Mouse (Mus musculus): ENCODE data around the gene Adck1.
"Not testable (repeated sequence)": the region's sequence is repeated elsewhere in the genome, so short reads cannot be mapped to it uniquely, and the experiment has no call there.

Gene Adck1

GRCm38 (mm10) chr12:88426926-88427325, 66.6 kb downstream of the Adck1 start:
- DNase-seq (ENCODE audit: low spot score in 2 of 2): no peak

GRCm38 (mm10) chr12:88428735-88429134, 68.4 kb downstream of the Adck1 start:
- DNase-seq (ENCODE audit: low spot score in 2 of 2): no peak

GRCm38 (mm10) chr12:88432277-88432676, 71.9 kb downstream of the Adck1 start:
- no peak for DNase-seq (ENCODE audit: low spot score in 2 of 2)

- no peak for DNase-seq (ENCODE audit: low spot score in 2 of 2)
Observed at GRCm38 (mm10) chr12:88433171-88433570, 72.8 kb downstream of the Adck1 start.

- no peak for DNase-seq (ENCODE audit: low spot score in 2 of 2)
Observed at GRCm38 (mm10) chr12:88436962-88437750, 76.8 kb downstream of the Adck1 start.

- DNase-seq (ENCODE audit: low spot score in 2 of 2): no peak
Observed at GRCm38 (mm10) chr12:88441922-88442809, 81.8 kb downstream of the Adck1 start.

GRCm38 (mm10) chr12:88444040-88444439, 83.7 kb downstream of the Adck1 start:
- DNase-seq (ENCODE audit: low spot score in 2 of 2): no peak

- no peak for DNase-seq (ENCODE audit: low spot score in 2 of 2)
Observed at GRCm38 (mm10) chr12:88445471-88445870, 85.1 kb downstream of the Adck1 start.

GRCm38 (mm10) chr12:88450658-88451563, 90.6 kb downstream of the Adck1 start:
- DNase-seq (ENCODE audit: low spot score in 2 of 2): no peak

GRCm38 (mm10) chr12:88454701-88455410, 94.5 kb downstream of the Adck1 start:
- DNase-seq (ENCODE audit: low spot score in 2 of 2): no peak

GRCm38 (mm10) chr12:88457021-88457420, 96.7 kb downstream of the Adck1 start:
- no peak for DNase-seq (ENCODE audit: low spot score in 2 of 2)

- no peak for DNase-seq (ENCODE audit: low spot score in 2 of 2)
Observed at GRCm38 (mm10) chr12:88458936-88459335, 98.6 kb downstream of the Adck1 start.

GRCm38 (mm10) chr12:88459461-88459860, 99.1 kb downstream of the Adck1 start:
- no peak for DNase-seq (ENCODE audit: low spot score in 2 of 2)

GRCm38 (mm10) chr12:88461026-88461425, 100.7 kb downstream of the Adck1 start:
- no peak for DNase-seq (ENCODE audit: low spot score in 2 of 2)

- no peak for DNase-seq (ENCODE audit: low spot score in 2 of 2)
Observed at GRCm38 (mm10) chr12:88463588-88464290, 103.4 kb downstream of the Adck1 start.

- no peak for DNase-seq (ENCODE audit: low spot score in 2 of 2)
Observed at GRCm38 (mm10) chr12:88466801-88467200, 106.4 kb downstream of the Adck1 start.

GRCm38 (mm10) chr12:88467257-88467656, 106.9 kb downstream of the Adck1 start:
- DNase-seq (ENCODE audit: low spot score in 2 of 2): no peak

GRCm38 (mm10) chr12:88467935-88468465, 107.6 kb downstream of the Adck1 start:
- DNase-seq (ENCODE audit: low spot score in 2 of 2): no peak

GRCm38 (mm10) chr12:88468691-88469090, 108.3 kb downstream of the Adck1 start:
- no peak for DNase-seq (ENCODE audit: low spot score in 2 of 2)

GRCm38 (mm10) chr12:88471884-88472283, 111.5 kb downstream of the Adck1 start:
- DNase-seq (ENCODE audit: low spot score in 2 of 2): not testable (repeated sequence)

All from spleen, postnatal 10 days (tissue).